In genomic region chr15:62074735-62075134, GRCm38 (mm10) we compare ENCODE assay signal across 20 mouse cellular contexts.
"Had no signal": no experiment of that assay in that cellular context is flagged by ENCODE, and none has a peak within 500 bp of the region (broad histone marks: within the 10 kb centered on the region; RNA-seq: fewer than 3 reads in every experiment).

No protein-coding gene starts in this region.

- H3K4me3 ChIP-seq: intestine, embryonic 15.5 days; limb, embryonic 15.5 days; midbrain, embryonic 12.5 days; midbrain, embryonic 15.5 days; myocyte; neural tube, embryonic 13.5 days; stomach, embryonic 15.5 days had no signal

- H3K27me3 ChIP-seq: intestine, embryonic 15.5 days; limb, embryonic 15.5 days; midbrain, embryonic 12.5 days; midbrain, embryonic 15.5 days; neural tube, embryonic 13.5 days; stomach, embryonic 15.5 days had no signal

- H3K9ac ChIP-seq: intestine, embryonic 15.5 days; limb, embryonic 15.5 days; liver, embryonic 14.5 days; liver, postnatal 0 days; lung, embryonic 14.5 days; midbrain, embryonic 12.5 days; midbrain, embryonic 15.5 days; neural tube, embryonic 13.5 days; stomach, embryonic 15.5 days had no signal

- H3K4me2 ChIP-seq: intestine, embryonic 15.5 days; limb, embryonic 15.5 days; liver, embryonic 11.5 days; lung, embryonic 14.5 days; midbrain, embryonic 12.5 days; midbrain, embryonic 15.5 days; neural tube, embryonic 13.5 days; stomach, embryonic 15.5 days had no signal

- H3K4me1 ChIP-seq: midbrain, embryonic 12.5 days; midbrain, embryonic 15.5 days had no signal

- H3K36me3 ChIP-seq: intestine, embryonic 15.5 days; limb, embryonic 15.5 days; midbrain, embryonic 12.5 days; midbrain, embryonic 15.5 days; neural tube, embryonic 13.5 days; stomach, embryonic 15.5 days had no signal

- DNase-seq: kidney, adult 11 months; kidney, adult 8-10 months; kidney, postnatal 14 days; kidney, postnatal 4 days; liver, postnatal 0 days; lung, embryonic 14.5 days; retina, postnatal 1 day; spleen, adult 18-20 months; thymus, postnatal 25 days had no signal

- H3K9me3 ChIP-seq: intestine, embryonic 15.5 days; limb, embryonic 15.5 days; midbrain, embryonic 12.5 days; midbrain, embryonic 15.5 days; neural tube, embryonic 13.5 days; stomach, embryonic 15.5 days had no signal

- H3K27ac ChIP-seq: intestine, embryonic 15.5 days; limb, embryonic 15.5 days; liver, embryonic 14.5 days; macrophage; midbrain, embryonic 12.5 days; midbrain, embryonic 15.5 days; neural tube, embryonic 13.5 days; stomach, embryonic 15.5 days had no signal

- ATAC-seq: intestine, embryonic 15.5 days; liver, postnatal 0 days; lung, postnatal 0 days; midbrain, embryonic 15.5 days had no signal
